Mouse (Mus musculus) liver, embryonic 12.5 days (tissue): ENCODE measurements at regions not wholly inside any gene's neighbourhood (a gene's known extent, or its start where the extent isn't known, plus 50 kb on each side); places are given as distances from the start of the nearest gene placed in this dataset.

Source experiments
- ATAC-seq: fragments of 200-750 bp; cut with Nextera tagmentation; 2 replicates; pipeline ENCODE4 v1.8.0; 2017; ENCODE audit warnings: moderate number of reproducible peaks, mild to moderate bottlenecking, moderate library complexity
- H3K27ac ChIP-seq: fragments of 300-500 bp; sonication (generic); 2 replicates; pipeline ENCODE4 v1.5.1; 2016; ENCODE audit warnings: mild to moderate bottlenecking
- H3K27me3 ChIP-seq: fragments of 300-500 bp; sonication (generic); replicated peaks from 2 replicates; pipeline ENCODE4 v1.6.1; 2016; ENCODE audit warnings: mild to moderate bottlenecking, moderate library complexity
- H3K36me3 ChIP-seq: fragments of 300-500 bp; sonication (generic); 2 replicates; pipeline ENCODE4 v1.6.1; 2016; ENCODE audit warnings: mild to moderate bottlenecking, moderate library complexity
- H3K4me1 ChIP-seq: fragments of 300-500 bp; sonication (generic); 2 replicates; pipeline ENCODE4 v1.6.1; 2016
- H3K4me2 ChIP-seq: fragments of 300-500 bp; sonication (generic); 2 replicates; pipeline ENCODE4 v1.6.1; 2016; ENCODE audit warnings: mild to moderate bottlenecking, moderate library complexity
- H3K4me3 ChIP-seq: fragments of 300-500 bp; sonication (generic); 2 replicates; pipeline ENCODE4 v1.5.1; 2016; ENCODE audit warnings: mild to moderate bottlenecking, moderate library complexity
- H3K9ac ChIP-seq: fragments of 300-500 bp; sonication (generic); 2 replicates; pipeline ENCODE4 v1.6.1; 2016; ENCODE audit warnings: mild to moderate bottlenecking, moderate library complexity
- H3K9me3 ChIP-seq: fragments of 300-500 bp; sonication (generic); replicated peaks from 2 replicates; pipeline ENCODE4 v1.6.1; 2016; ENCODE audit warnings: mild to moderate bottlenecking, moderate library complexity
- WGBS: fragments of 180-500 bp; shearing (Covaris S2); methylation state at CpG from one replicate; pipeline ENCODE4 v1.1.7; 2016; ENCODE audit not compliant: insufficient replicate concordance; 5-methylcytosine and 5-hydroxymethylcytosine counted together

DNA sequence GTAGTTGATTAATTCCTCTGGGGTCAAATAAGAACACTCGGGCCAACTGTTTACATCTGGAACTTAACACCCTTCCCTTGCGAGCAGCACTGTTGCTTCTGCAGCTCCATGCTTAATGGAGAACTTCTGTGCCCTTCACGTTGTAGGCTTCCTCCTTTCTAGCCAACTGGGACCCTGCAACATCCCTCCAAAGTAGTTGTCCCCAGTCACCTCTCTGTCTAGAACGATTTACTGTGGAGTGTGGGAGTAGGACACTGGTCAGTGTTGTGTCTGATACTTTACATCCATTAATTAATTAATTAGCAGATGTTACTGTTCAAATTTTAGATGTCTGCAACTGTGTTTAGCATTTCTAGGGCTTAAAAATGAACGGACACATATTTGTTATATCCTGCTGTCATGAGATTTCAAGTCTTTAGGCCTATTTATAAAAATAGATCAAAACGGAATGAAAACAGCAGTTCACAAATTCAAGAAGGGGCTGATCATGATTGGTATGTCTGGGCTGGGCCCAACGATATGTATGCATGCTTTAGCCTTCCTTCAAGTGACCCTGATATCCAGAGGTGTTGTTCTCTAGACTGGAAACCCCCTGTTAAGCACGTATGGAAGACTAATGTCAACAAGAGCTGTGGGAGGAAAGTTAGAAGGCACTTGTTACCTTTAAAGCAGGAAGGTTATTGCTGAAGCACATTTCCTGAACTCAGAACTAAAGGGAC lies 543.6 kb upstream of the Nr5a2 start:
- no peak for ATAC-seq
- no peaks in the 10 kb centered on the region for H3K36me3 ChIP-seq

GRCm38 (mm10) chr1:137488226-137488625 lies 528.0 kb upstream of the Nr5a2 start:
- Histone ChIP-seq H3K9me3 (no peaks in the 10 kb centered on the region), H3K4me3 (no peak overlapping the region), H3K4me2 (no peak overlapping the region), H3K9ac (no peak overlapping the region), H3K27me3 (no peaks in the 10 kb centered on the region), H3K27ac (no peak overlapping the region), H3K36me3 (no peaks in the 10 kb centered on the region), H3K4me1 (no peaks in the 10 kb centered on the region)
- ATAC-seq, result no peak
- WGBS, result 77% methylated on average over 5 of the region's 5 CpGs

More for the DNA sequence above, 543.6 kb upstream of the Nr5a2 start:
- WGBS, result 52% methylated on average over 8 of the region's 8 CpGs
- Histone ChIP-seq H3K4me2 (no peak overlapping the region), H3K4me3 (no peak overlapping the region), H3K27me3 (no peaks in the 10 kb centered on the region), H3K4me1 (no peaks in the 10 kb centered on the region), H3K9me3 (no peaks in the 10 kb centered on the region), H3K27ac (no peak overlapping the region), H3K9ac (no peak overlapping the region)

DNA sequence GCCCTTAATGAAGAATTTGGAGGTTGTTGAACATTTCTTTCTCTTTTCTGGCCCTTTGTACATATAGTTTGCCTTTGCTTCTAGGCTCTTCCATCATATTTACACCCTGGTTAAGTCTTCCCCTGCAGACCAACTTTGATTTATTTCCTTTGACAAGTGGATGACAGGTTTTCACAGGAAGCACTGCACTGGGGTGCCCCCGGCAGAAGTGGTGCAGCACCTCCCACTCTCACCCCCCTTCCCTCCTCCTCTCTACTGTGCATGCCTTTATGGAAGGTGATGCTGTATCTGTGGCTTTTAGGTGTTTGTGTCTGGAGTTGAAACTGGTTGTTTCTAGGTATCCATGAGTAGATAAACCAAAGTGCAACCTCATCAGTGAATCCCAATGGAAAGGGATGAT lies 518.2 kb upstream of the Nr5a2 start:
- H3K27me3 ChIP-seq, result no peaks in the 10 kb centered on the region
- ATAC-seq, result no peak
- no peak overlapping the region for H3K9ac ChIP-seq
- 18% methylated on average over 1 of the region's 1 CpGs for WGBS
- no peaks in the 10 kb centered on the region for H3K4me1 ChIP-seq
- no peak overlapping the region for H3K27ac ChIP-seq
- H3K36me3 ChIP-seq, result no peaks in the 10 kb centered on the region
- H3K4me2 ChIP-seq, result no peak overlapping the region
- no peaks in the 10 kb centered on the region for H3K9me3 ChIP-seq
- H3K4me3 ChIP-seq, result no peak overlapping the region

DNA sequence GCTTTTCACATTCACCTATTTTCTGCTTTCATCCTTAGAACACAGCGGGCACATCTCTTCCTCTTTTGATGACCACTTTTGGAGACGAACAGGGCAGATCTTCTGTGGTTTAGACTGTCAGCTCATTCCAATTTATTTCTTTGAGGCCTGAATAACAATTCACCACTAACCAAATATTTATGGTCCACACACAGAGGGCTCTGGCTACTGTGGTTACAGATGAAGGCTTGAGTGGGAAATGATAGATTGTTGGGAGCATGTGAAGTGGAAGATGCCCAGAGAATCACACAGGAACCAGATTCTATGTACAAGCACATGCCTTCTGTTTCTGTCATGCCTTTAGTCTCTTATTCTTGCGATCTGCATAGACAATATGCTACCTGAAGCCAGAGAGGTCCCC lies 517.0 kb upstream of the Nr5a2 start:
- no peak for ATAC-seq
- 50% methylated on average over 3 of the region's 3 CpGs for WGBS

GRCm38 (mm10) chr1:137474858-137475257 lies 514.6 kb upstream of the Nr5a2 start:
- 64% methylated on average over 4 of the region's 4 CpGs for WGBS
- Histone ChIP-seq H3K4me3 (no peak overlapping the region), H3K9me3 (no peaks in the 10 kb centered on the region), H3K4me1 (no peaks in the 10 kb centered on the region), H3K27me3 (no peaks in the 10 kb centered on the region), H3K9ac (no peak overlapping the region), H3K36me3 (no peaks in the 10 kb centered on the region), H3K4me2 (no peak overlapping the region), H3K27ac (no peak overlapping the region)
- no peak for ATAC-seq

More for the DNA sequence above, 517.0 kb upstream of the Nr5a2 start:
- no peak overlapping the region for H3K27ac ChIP-seq
- no peak overlapping the region for H3K9ac ChIP-seq
- H3K27me3 ChIP-seq, result no peaks in the 10 kb centered on the region
- H3K36me3 ChIP-seq, result no peaks in the 10 kb centered on the region
- H3K4me1 ChIP-seq, result no peaks in the 10 kb centered on the region
- no peak overlapping the region for H3K4me2 ChIP-seq
- H3K4me3 ChIP-seq, result no peak overlapping the region
- H3K9me3 ChIP-seq, result no peaks in the 10 kb centered on the region

DNA sequence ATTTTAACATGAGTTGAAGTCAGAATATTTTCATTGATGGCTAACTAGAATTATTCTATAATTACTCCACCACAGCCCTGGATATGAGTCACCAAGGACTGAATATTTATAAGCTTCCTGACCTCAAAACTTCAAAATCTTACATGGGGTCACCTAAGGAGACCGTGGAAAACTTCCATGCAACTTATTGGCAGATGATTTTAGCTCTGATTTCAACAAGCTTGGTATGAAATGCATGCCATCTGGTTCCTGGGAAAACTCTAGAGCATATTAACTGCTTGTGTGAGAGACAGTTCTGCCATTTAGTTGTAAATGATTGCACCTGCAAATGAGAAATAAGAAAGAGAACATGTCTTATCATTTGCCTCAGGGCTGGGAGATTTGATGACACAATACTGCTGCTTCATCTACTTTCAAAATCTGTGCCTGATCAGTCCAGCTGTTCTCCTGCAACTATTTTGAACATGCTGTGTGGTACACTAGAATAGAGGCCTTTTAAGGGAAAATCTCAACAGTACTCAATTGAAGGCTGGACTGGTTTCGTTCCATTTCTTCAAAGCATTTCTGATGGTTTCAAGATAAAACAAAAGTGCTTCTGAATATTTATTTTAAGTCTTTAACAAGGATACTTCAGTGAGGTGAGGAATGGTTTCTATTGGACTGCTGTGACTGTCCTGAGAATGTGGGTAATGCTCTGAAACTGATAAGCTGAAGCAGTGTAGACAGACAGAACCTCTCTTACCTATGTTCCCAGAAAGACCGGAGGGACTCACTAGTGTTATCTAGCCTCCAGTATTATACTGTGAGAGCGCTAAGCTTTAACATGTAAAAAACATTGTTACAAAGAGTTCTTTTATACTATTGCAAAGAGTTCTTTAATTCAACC lies 513.8 kb upstream of the Nr5a2 start:
- WGBS, result 71% methylated on average over 4 of the region's 4 CpGs
- ATAC-seq, result no peak
- Histone ChIP-seq H3K27ac (no peak overlapping the region), H3K27me3 (no peaks in the 10 kb centered on the region), H3K36me3 (no peaks in the 10 kb centered on the region), H3K4me3 (no peak overlapping the region), H3K4me2 (no peak overlapping the region), H3K9ac (no peak overlapping the region), H3K9me3 (no peaks in the 10 kb centered on the region), H3K4me1 (no peaks in the 10 kb centered on the region)

- no peak for ATAC-seq
- Histone ChIP-seq H3K27ac (no peak overlapping the region), H3K4me1 (no peaks in the 10 kb centered on the region), H3K27me3 (no peaks in the 10 kb centered on the region), H3K36me3 (no peaks in the 10 kb centered on the region), H3K9ac (no peak overlapping the region), H3K4me2 (no peak overlapping the region), H3K4me3 (no peak overlapping the region), H3K9me3 (no peaks in the 10 kb centered on the region)
- 76% methylated on average over 5 of the region's 5 CpGs for whole genome bisulfite sequencing
Observed at GRCm38 (mm10) chr1:137464971-137465370, 504.7 kb upstream of the Nr5a2 start.

DNA sequence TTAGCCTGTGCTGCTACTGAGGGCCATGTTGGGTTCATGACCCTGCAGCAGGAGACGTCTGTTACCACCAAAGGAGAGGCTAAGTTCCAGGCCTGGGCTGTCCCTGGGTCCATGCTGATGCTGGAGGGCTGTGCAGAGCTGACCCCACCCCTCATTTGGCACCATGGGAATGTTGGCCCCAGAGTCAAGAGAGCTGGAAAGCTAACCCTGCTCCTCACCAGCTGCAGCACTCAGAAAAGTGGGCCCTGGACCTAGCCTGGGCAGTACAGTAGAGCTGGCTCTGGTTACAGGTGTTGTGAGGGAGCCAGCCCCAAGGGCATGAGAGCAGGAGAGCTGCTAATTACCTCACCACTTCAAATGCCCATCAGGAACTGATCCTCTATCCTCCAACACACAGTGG lies 500.9 kb upstream of the Nr5a2 start:
- H3K4me2 ChIP-seq, result no peak overlapping the region
- no peak overlapping the region for H3K4me3 ChIP-seq
- no peaks in the 10 kb centered on the region for H3K4me1 ChIP-seq
- H3K36me3 ChIP-seq, result no peaks in the 10 kb centered on the region
- ATAC-seq, result no peak
- no peaks in the 10 kb centered on the region for H3K27me3 ChIP-seq
- 47% methylated on average over 1 of the region's 1 CpGs for WGBS
- no peak overlapping the region for H3K27ac ChIP-seq
- no peak overlapping the region for H3K9ac ChIP-seq
- no peaks in the 10 kb centered on the region for H3K9me3 ChIP-seq

- 61% methylated on average over 7 of the region's 7 CpGs for WGBS
- H3K36me3 ChIP-seq, result no peaks in the 10 kb centered on the region
- no peak for ATAC-seq
- no peak overlapping the region for H3K27ac ChIP-seq
- no peak overlapping the region for H3K9ac ChIP-seq
- H3K4me2 ChIP-seq, result no peak overlapping the region
- no peaks in the 10 kb centered on the region for H3K27me3 ChIP-seq
- H3K4me1 ChIP-seq, result no peaks in the 10 kb centered on the region
- no peak overlapping the region for H3K4me3 ChIP-seq
- H3K9me3 ChIP-seq, result no peaks in the 10 kb centered on the region
Observed at GRCm38 (mm10) chr1:137453446-137454208, 493.4 kb upstream of the Nr5a2 start.

DNA sequence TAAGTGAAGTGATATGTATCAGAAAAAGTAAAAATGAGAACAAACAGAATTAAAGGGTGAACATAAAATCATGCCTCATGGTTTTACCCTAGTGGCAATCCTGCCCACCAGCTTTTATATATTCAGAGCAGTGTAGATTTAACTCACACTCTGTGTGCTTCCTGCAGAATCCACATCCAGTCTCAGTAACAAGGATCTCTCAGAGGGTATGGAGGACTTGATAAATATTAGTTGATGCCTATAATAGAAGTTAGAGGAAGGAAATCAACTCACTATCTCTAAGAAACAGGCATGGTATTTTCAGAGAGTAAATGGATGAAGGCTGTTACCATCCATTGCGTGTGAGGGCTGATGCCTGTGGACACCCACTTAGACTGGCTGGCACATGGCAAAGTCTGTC lies 492.5 kb upstream of the Nr5a2 start:
- Histone ChIP-seq H3K9ac (no peak overlapping the region), H3K36me3 (no peaks in the 10 kb centered on the region), H3K27me3 (no peaks in the 10 kb centered on the region), H3K4me3 (no peak overlapping the region), H3K4me1 (no peaks in the 10 kb centered on the region), H3K9me3 (no peaks in the 10 kb centered on the region), H3K27ac (no peak overlapping the region), H3K4me2 (no peak overlapping the region)
- WGBS, result 58% methylated on average over 1 of the region's 1 CpGs
- ATAC-seq, result no peak

GRCm38 (mm10) chr1:137446497-137446896 lies 486.2 kb upstream of the Nr5a2 start:
- Histone ChIP-seq H3K9ac (no peak overlapping the region), H3K9me3 (no peaks in the 10 kb centered on the region), H3K36me3 (no peaks in the 10 kb centered on the region), H3K4me1 (no peaks in the 10 kb centered on the region), H3K27ac (no peak overlapping the region), H3K27me3 (no peaks in the 10 kb centered on the region), H3K4me3 (no peak overlapping the region), H3K4me2 (no peak overlapping the region)
- no peak for ATAC-seq
- 57% methylated on average over 3 of the region's 3 CpGs for WGBS

GRCm38 (mm10) chr1:137428110-137428509 lies 467.9 kb upstream of the Nr5a2 start:
- Histone ChIP-seq H3K36me3 (no peaks in the 10 kb centered on the region), H3K4me2 (no peak overlapping the region), H3K27ac (no peak overlapping the region), H3K4me1 (no peaks in the 10 kb centered on the region), H3K9ac (no peak overlapping the region), H3K9me3 (no peaks in the 10 kb centered on the region), H3K4me3 (no peak overlapping the region), H3K27me3 (no peaks in the 10 kb centered on the region)
- no peak for ATAC-seq
- 91% methylated on average over 1 of the region's 1 CpGs for WGBS
